Mouse (Mus musculus) lung, postnatal 0 days (tissue): ENCODE data around the gene Unc5c.

Experiments
- CTCF ChIP-seq: IDR thresholded peaks from 2 replicates; pipeline ENCODE4 v1.5.1; 2016; ENCODE audit warnings: antibody characterized with exemption, mild to moderate bottlenecking
- EP300 ChIP-seq: IDR thresholded peaks from 2 replicates; pipeline ENCODE4 v1.6.1; 2016; ENCODE audit warnings: antibody characterized with exemption, mild to moderate bottlenecking, control low read depth

DNA sequence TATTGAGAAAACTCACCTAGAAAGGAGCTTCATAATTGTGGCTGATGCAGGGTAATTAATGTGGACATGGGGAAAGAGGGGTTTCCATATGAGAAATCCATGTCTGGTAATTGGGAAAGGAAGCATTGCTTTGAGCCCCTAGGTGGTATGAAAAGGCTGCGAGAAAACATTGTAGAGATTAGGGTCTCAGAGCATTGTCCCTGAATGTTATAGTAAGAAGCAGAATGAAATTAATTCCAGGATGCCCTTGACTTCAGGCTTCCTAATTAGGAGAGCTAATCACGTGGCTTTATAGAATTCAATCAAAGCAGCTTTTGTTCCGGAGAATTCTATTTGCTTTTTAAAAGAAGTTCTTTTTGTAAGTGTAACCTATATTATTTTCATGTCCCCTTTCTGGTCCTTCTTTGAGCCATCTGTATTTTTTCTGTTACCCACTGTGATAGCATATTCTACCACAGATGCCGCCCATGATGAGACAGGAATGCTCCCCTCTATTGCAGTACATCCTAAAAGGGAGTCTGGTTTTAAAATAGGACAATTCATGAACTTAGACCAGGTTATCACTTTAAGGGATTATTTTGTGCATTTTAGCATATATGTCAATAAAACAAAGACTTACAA, 124.5 kb downstream of the Unc5c start:
- TF ChIP-seq CTCF (no peak), EP300 (no peak)
